Mouse (Mus musculus) bone marrow macrophage, adult 2 months (primary cell): ENCODE results near the gene Myo10.

Source experiments
- CTCF ChIP-seq: IDR thresholded peaks from 2 replicates; pipeline ENCODE4 v1.5.1; 2012; ENCODE audit warnings: low read depth, mild to moderate bottlenecking, low read length, moderate library complexity
- POLR2A ChIP-seq: IDR thresholded peaks from 2 replicates; pipeline ENCODE4 v1.6.1; 2012; ENCODE audit warnings: mild to moderate bottlenecking, low read depth, low read length, borderline replicate concordance

DNA sequence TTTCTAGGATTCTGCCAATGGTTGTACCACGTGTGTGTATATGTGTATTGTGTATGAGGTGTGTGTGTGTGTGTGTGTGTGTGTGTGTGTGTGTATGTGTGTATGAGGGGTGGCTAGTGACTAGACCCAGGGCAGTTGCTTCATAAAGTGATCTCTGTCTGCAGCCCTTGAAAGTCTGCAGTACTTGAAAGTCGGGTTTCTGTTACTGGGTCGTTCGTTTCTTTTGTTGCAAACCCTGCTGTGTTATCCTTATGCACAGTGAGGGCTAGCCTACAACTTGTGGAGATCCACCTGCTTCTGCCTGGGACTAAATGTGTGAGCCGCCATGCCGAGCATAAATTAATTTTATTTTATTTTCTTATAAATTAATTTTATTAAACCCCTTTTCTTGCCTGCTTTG, 133.2 kb downstream of the Myo10 start:
- TF ChIP-seq CTCF: no peak
- no peak for TF ChIP-seq POLR2A
